Mouse (Mus musculus) liver, adult 2 months (tissue): ENCODE measurements around the gene Endod1. TPM values are rescaled to one million over a fixed set of nuclear protein-coding genes. Genes with fewer than 3 reads are reported as not detected.

Experiments
- DNase-seq: peaks from one replicate; pipeline ENCODE4 v3.0.0-alpha.2; 2011; ENCODE audit warnings: low read depth, low spot score; ENCODE audit errors: extremely low read depth
- H3K27ac ChIP-seq: fragments of 200-500 bp; replicated peaks from 2 replicates; pipeline ENCODE4 v1.5.1; 2012; ENCODE audit warnings: low read depth, mild to moderate bottlenecking, control low read depth, inconsistent platforms, low read length; ENCODE audit not compliant: insufficient read depth
- H3K27me3 ChIP-seq: fragments of 200-500 bp; 2 replicates; pipeline ENCODE4 v1.6.1; 2012; ENCODE audit warnings: mild to moderate bottlenecking, moderate library complexity, low read length, inconsistent platforms; ENCODE audit not compliant: control insufficient read depth, insufficient read depth
- H3K36me3 ChIP-seq: fragments of 200-500 bp; 2 replicates; pipeline ENCODE4 v1.6.1; 2012; ENCODE audit warnings: low read length, inconsistent platforms; ENCODE audit not compliant: control insufficient read depth, insufficient read depth
- H3K4me1 ChIP-seq: fragments of 200-500 bp; 2 replicates; pipeline ENCODE4 v1.6.1; 2011; ENCODE audit warnings: low read length; ENCODE audit not compliant: control insufficient read depth, insufficient read depth
- H3K4me3 ChIP-seq: fragments of 200-500 bp; 2 replicates; pipeline ENCODE4 v1.5.1; 2011; ENCODE audit warnings: low read depth, mild to moderate bottlenecking, control low read depth, low read length, moderate library complexity; ENCODE audit not compliant: insufficient read depth
- H3K79me2 ChIP-seq: fragments of 200-500 bp; 2 replicates; pipeline ENCODE4 v1.6.1; 2012; ENCODE audit warnings: inconsistent platforms, mild to moderate bottlenecking, low read length, moderate library complexity; ENCODE audit not compliant: control insufficient read depth, insufficient read depth
- H3K9ac ChIP-seq: fragments of 200-500 bp; 2 replicates; pipeline ENCODE4 v1.6.1; 2012; ENCODE audit warnings: low read depth, mild to moderate bottlenecking, control low read depth, inconsistent platforms, low read length
- CTCF ChIP-seq: fragments of 200-500 bp; IDR thresholded peaks from 2 replicates; pipeline ENCODE4 v1.5.1; 2011; ENCODE audit warnings: low read depth, low read length, control low read depth
- POLR2A ChIP-seq: fragments of 200-500 bp; IDR thresholded peaks from 2 replicates; pipeline ENCODE4 v1.6.1; 2011; ENCODE audit warnings: low read length, control low read depth; ENCODE audit not compliant: insufficient read depth; ENCODE audit errors: extremely low read depth
- WGBS: fragments of 180-500 bp; shearing (Covaris S2); methylation state at CpG from one replicate; pipeline ENCODE4 v1.1.7; 2018; 5-methylcytosine and 5-hydroxymethylcytosine counted together
- polyA plus RNA-seq: library from polyadenylated mRNA; depleted of rRNA; stranded (reverse); fragments of >200 nt; gene quantifications from 2 replicates; pipeline ENCODE4 v1.2.3, GENCODE M21; 2012
- total RNA-seq: library from RNA; depleted of rRNA; stranded (reverse); fragments of >200 nt; gene quantifications from 2 replicates; pipeline ENCODE4 v1.2.3, GENCODE M21; 2014

Gene Endod1
- total and polyA plus RNA-seq, 2 experiments, result 2.9 to 4.5 TPM

- 89% methylated on average over 3 of the region's 3 CpGs for WGBS
- 0 out of 2 replicates have a peak, but pooled peaks cover 2% of the 10 kb centered on the region for H3K36me3 ChIP-seq
- no peak for TF ChIP-seq CTCF
- TF ChIP-seq POLR2A, result no peak
- H3K27ac ChIP-seq, result no peak overlapping the region
- H3K9ac ChIP-seq, result no peak overlapping the region
- no peak for DNase-seq
- no peaks in the 10 kb centered on the region for H3K27me3 ChIP-seq
- no peaks in the 10 kb centered on the region for H3K79me2 ChIP-seq
- H3K4me1 ChIP-seq, result no peaks in the 10 kb centered on the region
- H3K4me3 ChIP-seq, result no peak overlapping the region
Observed at GRCm38 (mm10) chr9:14336901-14337300, 44.4 kb downstream of the Endod1 start.

GRCm38 (mm10) chr9:14335829-14336228 lies 45.5 kb downstream of the Endod1 start:
- Histone ChIP-seq H3K4me3 (no peak overlapping the region), H3K27me3 (no peaks in the 10 kb centered on the region), H3K27ac (no peak overlapping the region), H3K9ac (no peak overlapping the region), H3K36me3 (0 out of 2 replicates have a peak, but pooled peaks cover 2% of the 10 kb centered on the region), H3K4me1 (no peaks in the 10 kb centered on the region), H3K79me2 (no peaks in the 10 kb centered on the region)
- 82% methylated on average over 4 of the region's 4 CpGs for WGBS
- no peak for DNase-seq
- TF ChIP-seq POLR2A, result no peak
- TF ChIP-seq CTCF, result no peak

- WGBS, result 100% methylated on average over 1 of the region's 1 CpGs
- Histone ChIP-seq H3K36me3 (peaks cover 8% of the 10 kb centered on the region), H3K9ac (no peak overlapping the region), H3K4me1 (no peaks in the 10 kb centered on the region), H3K27me3 (no peaks in the 10 kb centered on the region), H3K4me3 (no peak overlapping the region), H3K79me2 (no peaks in the 10 kb centered on the region), H3K27ac (no peak overlapping the region)
- no peak for DNase-seq
- TF ChIP-seq CTCF (no peak), POLR2A (no peak)
Observed at GRCm38 (mm10) chr9:14316618-14317017, 64.7 kb downstream of the Endod1 start.

- H3K79me2 ChIP-seq, result no peaks in the 10 kb centered on the region
- no peak for TF ChIP-seq POLR2A
- no peak for TF ChIP-seq CTCF
- WGBS, result 60% methylated on average over 7 of the region's 7 CpGs
- no peak overlapping the region for H3K9ac ChIP-seq
- no peak for DNase-seq
- H3K36me3 ChIP-seq, result peaks cover 4% of the 10 kb centered on the region
- H3K27ac ChIP-seq, result no peak overlapping the region
- no peaks in the 10 kb centered on the region for H3K27me3 ChIP-seq
- H3K4me1 ChIP-seq, result peaks cover 1% of the 10 kb centered on the region; the same call in 1 of the 2 replicates
- no peak overlapping the region for H3K4me3 ChIP-seq
Observed at GRCm38 (mm10) chr9:14314477-14314876, 66.8 kb downstream of the Endod1 start.

- TF ChIP-seq CTCF (no peak), POLR2A (no peak)
- DNase-seq, result no peak
- Histone ChIP-seq H3K27me3 (no peaks in the 10 kb centered on the region), H3K36me3 (peaks cover 4% of the 10 kb centered on the region), H3K9ac (no peak overlapping the region), H3K4me1 (peaks cover 1% of the 10 kb centered on the region; the same call in 1 of the 2 replicates), H3K4me3 (no peak overlapping the region), H3K27ac (no peak overlapping the region), H3K79me2 (no peaks in the 10 kb centered on the region)
- 82% methylated on average over 3 of the region's 3 CpGs for WGBS
Observed at GRCm38 (mm10) chr9:14313968-14314367, 67.3 kb downstream of the Endod1 start.

GRCm38 (mm10) chr9:14307341-14307740 lies 74.0 kb downstream of the Endod1 start:
- WGBS, result 19% methylated on average over 3 of the region's 3 CpGs
- TF ChIP-seq CTCF (no peak), POLR2A (no peak)
- H3K27ac ChIP-seq, result 0 out of 2 replicates have a peak overlapping the region, but pooled peaks have one; percentile 2
- no peaks in the 10 kb centered on the region; the same call in 1 of the 2 replicates for H3K79me2 ChIP-seq
- peak; percentile 88 for DNase-seq
- H3K27me3 ChIP-seq, result no peaks in the 10 kb centered on the region
- H3K36me3 ChIP-seq, result peaks cover 2% of the 10 kb centered on the region; the same call in 1 of the 2 replicates
- H3K9ac ChIP-seq, result no peak overlapping the region
- peaks cover 7% of the 10 kb centered on the region; the same call in 1 of the 2 replicates for H3K4me1 ChIP-seq
- no peak overlapping the region for H3K4me3 ChIP-seq
